Mouse (Mus musculus): ENCODE measurements around the gene Arap2. TPM values are rescaled to one million over a fixed set of nuclear protein-coding genes. Genes with fewer than 3 reads are reported as not detected.

Gene Arap2
- polyA plus RNA-seq, 1 experiment from 2014 or later, result 4.2 TPM

- 86% methylated on average over 3 of the region's 3 CpGs for WGBS (ENCODE audit: insufficient replicate concordance)
Measured at GRCm38 (mm10) chr5:62716468-62716867, 49.5 kb downstream of the Arap2 start.

DNA sequence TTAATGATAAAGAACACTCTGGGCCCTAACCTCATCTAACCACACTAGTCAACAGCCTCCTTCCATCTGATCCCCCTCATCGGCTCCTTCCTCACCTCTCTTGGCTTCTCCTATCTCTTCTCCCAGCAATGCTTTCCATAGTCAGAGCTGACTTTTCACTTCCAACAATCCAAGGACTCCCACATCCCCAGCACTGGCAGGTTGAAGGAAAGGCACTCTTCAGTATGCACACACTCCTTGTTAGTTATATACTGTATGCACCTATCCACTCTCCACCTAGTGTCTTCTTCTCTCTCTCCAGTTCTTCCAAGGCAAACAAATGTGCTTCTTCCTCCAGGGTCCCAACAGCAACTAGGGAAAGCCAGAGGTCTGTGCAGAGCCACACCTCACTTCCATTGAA, 50.0 kb downstream of the Arap2 start:
- Histone ChIP-seq H3K4me2 (no peak overlapping the region), H3K36me3 (ENCODE audit: control insufficient read depth, insufficient read depth, low read length) (no peaks in the 10 kb centered on the region), H3K9ac (ENCODE audit: low read depth, low read length) (no peak overlapping the region), H3K4me3 (ENCODE audit: low read depth, low read length) (no peak overlapping the region), H3K27ac (ENCODE audit: low read depth, low read length) (no peak overlapping the region), H3K27me3 (ENCODE audit: control insufficient read depth, insufficient read depth, low read length) (no peaks in the 10 kb centered on the region), H3K4me1 (ENCODE audit: control insufficient read depth, insufficient read depth, low read length) (no peaks in the 10 kb centered on the region), H3K9me3 (replicated peaks; ENCODE audit: control insufficient read depth, low read length) (no peaks in the 10 kb centered on the region)
- WGBS (ENCODE audit: insufficient replicate concordance), result 58% methylated on average over 1 of the region's 1 CpGs
- no peak for ATAC-seq (replicated peaks; ENCODE audit: insufficient number of reproducible peaks, low FRiP score, low TSS enrichment)

More at GRCm38 (mm10) chr5:62716468-62716867, 49.5 kb downstream of the Arap2 start:
- no peak overlapping the region for H3K9ac ChIP-seq (ENCODE audit: low read depth, low read length)
- ATAC-seq (replicated peaks; ENCODE audit: insufficient number of reproducible peaks, low FRiP score, low TSS enrichment), result no peak
- no peak overlapping the region for H3K4me2 ChIP-seq
- no peaks in the 10 kb centered on the region for H3K36me3 ChIP-seq (ENCODE audit: control insufficient read depth, insufficient read depth, low read length)
- no peaks in the 10 kb centered on the region for H3K27me3 ChIP-seq (ENCODE audit: control insufficient read depth, insufficient read depth, low read length)
- no peak overlapping the region for H3K4me3 ChIP-seq (ENCODE audit: low read depth, low read length)
- H3K4me1 ChIP-seq (ENCODE audit: control insufficient read depth, insufficient read depth, low read length), result no peaks in the 10 kb centered on the region
- no peak overlapping the region for H3K27ac ChIP-seq (ENCODE audit: low read depth, low read length)
- H3K9me3 ChIP-seq (replicated peaks; ENCODE audit: control insufficient read depth, low read length), result no peaks in the 10 kb centered on the region

- ATAC-seq (replicated peaks; ENCODE audit: insufficient number of reproducible peaks, low FRiP score, low TSS enrichment), result no peak
- no peak overlapping the region for H3K4me2 ChIP-seq
- no peaks in the 10 kb centered on the region for H3K27me3 ChIP-seq (ENCODE audit: control insufficient read depth, insufficient read depth, low read length)
- H3K27ac ChIP-seq (ENCODE audit: low read depth, low read length), result no peak overlapping the region
- H3K4me3 ChIP-seq (ENCODE audit: low read depth, low read length), result no peak overlapping the region
- 45% methylated on average over 4 of the region's 4 CpGs for WGBS (ENCODE audit: insufficient replicate concordance)
- no peaks in the 10 kb centered on the region for H3K36me3 ChIP-seq (ENCODE audit: control insufficient read depth, insufficient read depth, low read length)
- no peak overlapping the region for H3K9ac ChIP-seq (ENCODE audit: low read depth, low read length)
- no peaks in the 10 kb centered on the region for H3K4me1 ChIP-seq (ENCODE audit: control insufficient read depth, insufficient read depth, low read length)
- no peaks in the 10 kb centered on the region for H3K9me3 ChIP-seq (replicated peaks; ENCODE audit: control insufficient read depth, low read length)
Measured at GRCm38 (mm10) chr5:62715436-62715835, 50.5 kb downstream of the Arap2 start.

GRCm38 (mm10) chr5:62710955-62711354, 55.0 kb downstream of the Arap2 start:
- no peaks in the 10 kb centered on the region for H3K27me3 ChIP-seq (ENCODE audit: control insufficient read depth, insufficient read depth, low read length)
- WGBS (ENCODE audit: insufficient replicate concordance), result 64% methylated on average over 6 of the region's 6 CpGs
- H3K36me3 ChIP-seq (ENCODE audit: control insufficient read depth, insufficient read depth, low read length), result no peaks in the 10 kb centered on the region
- no peak overlapping the region for H3K27ac ChIP-seq (ENCODE audit: low read depth, low read length)
- H3K9me3 ChIP-seq (replicated peaks; ENCODE audit: control insufficient read depth, low read length), result no peaks in the 10 kb centered on the region
- H3K4me1 ChIP-seq (ENCODE audit: control insufficient read depth, insufficient read depth, low read length), result no peaks in the 10 kb centered on the region
- no peak overlapping the region for H3K9ac ChIP-seq (ENCODE audit: low read depth, low read length)
- H3K4me3 ChIP-seq (ENCODE audit: low read depth, low read length), result no peak overlapping the region
- no peak for ATAC-seq (replicated peaks; ENCODE audit: insufficient number of reproducible peaks, low FRiP score, low TSS enrichment)
- no peak overlapping the region for H3K4me2 ChIP-seq

DNA sequence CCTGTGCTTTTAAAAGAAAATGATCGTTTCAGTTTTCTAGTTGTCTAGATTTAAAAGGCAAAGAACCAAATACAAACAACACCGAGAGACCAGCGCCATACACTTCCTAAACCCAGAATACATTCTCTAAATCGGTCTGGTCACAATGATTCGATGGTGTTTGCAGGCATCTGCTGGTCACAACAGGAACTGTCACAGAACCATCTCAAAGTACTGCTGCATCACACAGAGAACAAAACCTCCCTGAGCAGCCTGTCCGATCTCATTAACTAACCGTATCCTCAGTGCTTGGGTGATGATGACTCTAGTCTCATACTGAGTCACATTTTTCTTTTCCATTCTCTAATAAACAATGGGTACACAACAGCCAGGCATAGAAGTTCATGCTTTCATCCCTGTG, 59.1 kb downstream of the Arap2 start:
- no peak for ATAC-seq (replicated peaks; ENCODE audit: insufficient number of reproducible peaks, low FRiP score, low TSS enrichment)
- Histone ChIP-seq H3K4me3 (ENCODE audit: low read depth, low read length) (no peak overlapping the region), H3K27me3 (ENCODE audit: control insufficient read depth, insufficient read depth, low read length) (no peaks in the 10 kb centered on the region), H3K4me1 (ENCODE audit: control insufficient read depth, insufficient read depth, low read length) (no peaks in the 10 kb centered on the region), H3K27ac (ENCODE audit: low read depth, low read length) (no peak overlapping the region), H3K9me3 (replicated peaks; ENCODE audit: control insufficient read depth, low read length) (no peaks in the 10 kb centered on the region), H3K4me2 (no peak overlapping the region), H3K36me3 (ENCODE audit: control insufficient read depth, insufficient read depth, low read length) (no peaks in the 10 kb centered on the region), H3K9ac (ENCODE audit: low read depth, low read length) (no peak overlapping the region)
- 57% methylated on average over 7 of the region's 7 CpGs for WGBS (ENCODE audit: insufficient replicate concordance)

DNA sequence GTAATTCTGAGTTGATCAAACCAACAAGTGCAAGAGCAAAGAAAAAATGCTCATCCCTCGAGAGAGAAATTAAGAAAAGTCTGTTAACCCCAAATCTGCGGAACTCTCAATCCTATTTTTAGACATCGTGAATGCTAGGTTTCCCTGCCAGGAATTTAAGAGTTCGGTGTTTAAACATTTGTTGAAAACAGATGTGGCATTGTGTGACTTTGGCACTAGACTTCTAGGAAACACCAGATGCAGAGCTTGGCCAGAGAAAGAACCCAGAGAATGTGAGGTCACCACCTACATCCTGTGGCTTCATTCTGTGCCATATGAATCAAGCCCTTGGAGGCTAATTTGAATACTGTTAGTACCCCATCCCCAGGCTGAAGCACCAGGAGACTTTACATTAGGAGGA, 76.0 kb downstream of the Arap2 start:
- no peak overlapping the region for H3K27ac ChIP-seq (ENCODE audit: low read depth, low read length)
- no peaks in the 10 kb centered on the region for H3K36me3 ChIP-seq (ENCODE audit: control insufficient read depth, insufficient read depth, low read length)
- ATAC-seq (replicated peaks; ENCODE audit: insufficient number of reproducible peaks, low FRiP score, low TSS enrichment), result no peak
- H3K9ac ChIP-seq (ENCODE audit: low read depth, low read length), result no peak overlapping the region
- H3K9me3 ChIP-seq (replicated peaks; ENCODE audit: control insufficient read depth, low read length), result no peaks in the 10 kb centered on the region
- H3K4me2 ChIP-seq, result no peak overlapping the region
- 75% methylated on average over 4 of the region's 4 CpGs for WGBS (ENCODE audit: insufficient replicate concordance)
- no peaks in the 10 kb centered on the region for H3K4me1 ChIP-seq (ENCODE audit: control insufficient read depth, insufficient read depth, low read length)
- H3K4me3 ChIP-seq (ENCODE audit: low read depth, low read length), result no peak overlapping the region
- no peaks in the 10 kb centered on the region for H3K27me3 ChIP-seq (ENCODE audit: control insufficient read depth, insufficient read depth, low read length)

DNA sequence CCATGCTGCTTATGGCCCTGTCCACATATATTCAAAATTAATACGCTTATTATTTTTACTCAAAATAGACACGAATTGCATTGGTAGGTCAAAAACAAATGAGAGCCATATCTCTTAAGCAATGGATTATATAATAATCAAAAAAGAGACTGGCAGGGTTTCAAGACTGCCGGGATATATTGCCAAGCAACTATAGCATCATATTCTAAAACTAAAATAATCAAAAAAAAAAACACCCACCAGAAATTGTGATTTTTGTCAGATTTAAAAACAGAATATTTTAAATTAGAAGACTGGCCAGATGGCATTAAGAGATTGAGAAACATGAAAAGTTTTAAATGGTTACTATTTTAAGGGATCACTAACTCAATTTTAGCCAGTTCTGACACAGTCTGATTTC, 82.2 kb downstream of the Arap2 start:
- H3K27ac ChIP-seq (ENCODE audit: low read depth, low read length), result no peak overlapping the region
- ATAC-seq (replicated peaks; ENCODE audit: insufficient number of reproducible peaks, low FRiP score, low TSS enrichment), result no peak
- 73% methylated on average over 3 of the region's 3 CpGs for WGBS (ENCODE audit: insufficient replicate concordance)
- no peaks in the 10 kb centered on the region for H3K4me1 ChIP-seq (ENCODE audit: control insufficient read depth, insufficient read depth, low read length)
- no peak overlapping the region for H3K4me2 ChIP-seq
- H3K27me3 ChIP-seq (ENCODE audit: control insufficient read depth, insufficient read depth, low read length), result no peaks in the 10 kb centered on the region
- no peak overlapping the region for H3K9ac ChIP-seq (ENCODE audit: low read depth, low read length)
- H3K36me3 ChIP-seq (ENCODE audit: control insufficient read depth, insufficient read depth, low read length), result no peaks in the 10 kb centered on the region
- no peak overlapping the region for H3K4me3 ChIP-seq (ENCODE audit: low read depth, low read length)
- no peaks in the 10 kb centered on the region for H3K9me3 ChIP-seq (replicated peaks; ENCODE audit: control insufficient read depth, low read length)

- Histone ChIP-seq H3K9ac (ENCODE audit: low read depth, low read length) (no peak overlapping the region), H3K4me3 (ENCODE audit: low read depth, low read length) (no peak overlapping the region), H3K4me2 (no peak overlapping the region), H3K4me1 (ENCODE audit: control insufficient read depth, insufficient read depth, low read length) (no peaks in the 10 kb centered on the region), H3K27me3 (ENCODE audit: control insufficient read depth, insufficient read depth, low read length) (no peaks in the 10 kb centered on the region), H3K27ac (ENCODE audit: low read depth, low read length) (no peak overlapping the region), H3K9me3 (replicated peaks; ENCODE audit: control insufficient read depth, low read length) (no peaks in the 10 kb centered on the region), H3K36me3 (ENCODE audit: control insufficient read depth, insufficient read depth, low read length) (no peaks in the 10 kb centered on the region)
- WGBS (ENCODE audit: insufficient replicate concordance), result 76% methylated on average over 3 of the region's 3 CpGs
- no peak for ATAC-seq (replicated peaks; ENCODE audit: insufficient number of reproducible peaks, low FRiP score, low TSS enrichment)
Measured at GRCm38 (mm10) chr5:62683207-62683606, 82.8 kb downstream of the Arap2 start.

- ATAC-seq (replicated peaks; ENCODE audit: insufficient number of reproducible peaks, low FRiP score, low TSS enrichment), result no peak
- Histone ChIP-seq H3K4me3 (ENCODE audit: low read depth, low read length) (no peak overlapping the region), H3K9me3 (replicated peaks; ENCODE audit: control insufficient read depth, low read length) (no peaks in the 10 kb centered on the region), H3K4me1 (ENCODE audit: control insufficient read depth, insufficient read depth, low read length) (no peaks in the 10 kb centered on the region), H3K9ac (ENCODE audit: low read depth, low read length) (no peak overlapping the region), H3K27ac (ENCODE audit: low read depth, low read length) (no peak overlapping the region), H3K4me2 (no peak overlapping the region), H3K27me3 (ENCODE audit: control insufficient read depth, insufficient read depth, low read length) (no peaks in the 10 kb centered on the region), H3K36me3 (ENCODE audit: control insufficient read depth, insufficient read depth, low read length) (no peaks in the 10 kb centered on the region)
- 78% methylated on average over 7 of the region's 7 CpGs for WGBS (ENCODE audit: insufficient replicate concordance)
Measured at GRCm38 (mm10) chr5:62677390-62677789, 88.6 kb downstream of the Arap2 start.
